Mouse (Mus musculus) CH12.LX (cell line): ENCODE measurements at regions not wholly inside any gene's neighbourhood (a gene's known extent, or its start where the extent isn't known, plus 50 kb on each side); places are given as distances from the start of the nearest gene placed in this dataset.

ENCODE experiments used
- DNase-seq: peaks from one replicate; pipeline ENCODE4 v3.0.0-alpha.2; 2013; ENCODE audit errors: extremely low read depth
- H3K27ac ChIP-seq: 2 replicates; pipeline ENCODE4 v1.5.1; 2012; ENCODE audit warnings: low read depth, mild to moderate bottlenecking, control low read depth, moderate library complexity; ENCODE audit not compliant: insufficient read depth
- H3K27me3 ChIP-seq: replicated peaks from 2 replicates; pipeline ENCODE3; 2012; ENCODE audit warnings: inconsistent platforms
- H3K36me3 ChIP-seq, 2 experiments: replicated peaks in 1 of 2; 2 replicates each; pipeline versions ENCODE3 to v1.6.1; 2012; ENCODE audit warnings: inconsistent platforms in 1 of 2, low read length in 1 of 2, mild to moderate bottlenecking in 1 of 2, mixed read lengths in 1 of 2, moderate library complexity in 1 of 2; ENCODE audit not compliant: control insufficient read depth in 1 of 2, insufficient read depth in 1 of 2
- H3K4me1 ChIP-seq, 2 experiments: 2 replicates each; pipeline ENCODE4 v1.6.1; 2012; ENCODE audit warnings: inconsistent platforms in 1 of 2, moderate library complexity in 1 of 2; ENCODE audit not compliant: insufficient read depth in 2 of 2, control insufficient read depth in 1 of 2
- H3K4me2 ChIP-seq: 2 replicates; pipeline ENCODE4 v1.6.1; 2012; ENCODE audit warnings: low read depth, mild to moderate bottlenecking, control low read depth; ENCODE audit not compliant: poor library complexity, insufficient read depth, severe bottlenecking
- H3K4me3 ChIP-seq, 3 experiments: fragments of 150-350 bp in 1 of 3; sonication (generic) in 1 of 3; replicated peaks in 1 of 3; 2 replicates each; pipeline versions ENCODE3 to v1.5.1; 2011 to 2012; ENCODE audit warnings: low read depth in 2 of 3, low read length in 2 of 3, mild to moderate bottlenecking in 2 of 3, moderate library complexity in 2 of 3, control low read depth in 1 of 3, improper control_type of control experiment in 1 of 3, inconsistent platforms in 1 of 3, mixed read lengths in 1 of 3; ENCODE audit not compliant: poor library complexity in 1 of 3
- H3K79me2 ChIP-seq: replicated peaks from 2 replicates; pipeline ENCODE4 v1.6.1; 2012; ENCODE audit warnings: mild to moderate bottlenecking, moderate library complexity; ENCODE audit not compliant: control insufficient read depth, poor library complexity, insufficient read depth, severe bottlenecking; ENCODE audit errors: extremely low read depth
- H3K9ac ChIP-seq: 2 replicates; pipeline ENCODE4 v1.6.1; 2012; ENCODE audit warnings: low read depth, mild to moderate bottlenecking, control low read depth, moderate library complexity; ENCODE audit not compliant: insufficient read depth
- H3K9me3 ChIP-seq: replicated peaks from 2 replicates; pipeline ENCODE3; 2012; ENCODE audit warnings: low read length, inconsistent platforms, mixed read lengths
- BHLHE40 ChIP-seq: IDR thresholded peaks from 2 replicates; pipeline ENCODE4 v1.6.1; 2011; ENCODE audit warnings: mild to moderate bottlenecking, low read depth, low read length, improper control_type of control experiment
- CHD2 ChIP-seq: IDR thresholded peaks from 2 replicates; pipeline ENCODE4 v1.6.1; 2011; ENCODE audit warnings: low read length, improper control_type of control experiment
- CTCF ChIP-seq, 2 experiments: IDR thresholded peaks in 1 of 2; conservative IDR thresholded peaks in 1 of 2; 2 replicates each; pipeline ENCODE4 v1.5.1; 2011 to 2012; ENCODE audit warnings: low read depth in 2 of 2, low read length in 2 of 2, improper control_type of control experiment in 1 of 2, inconsistent platforms in 1 of 2, mild to moderate bottlenecking in 1 of 2, moderate library complexity in 1 of 2
- E2F4 ChIP-seq: IDR thresholded peaks from 2 replicates; pipeline ENCODE4 v1.6.1; 2011; ENCODE audit warnings: low read depth, low read length, improper control_type of control experiment; ENCODE audit not compliant: insufficient replicate concordance
- ELF1 ChIP-seq: IDR thresholded peaks from 2 replicates; pipeline ENCODE4 v1.6.1; 2014; ENCODE audit warnings: low read depth, mild to moderate bottlenecking, inconsistent platforms, low read length, improper control_type of control experiment
- GABPA ChIP-seq: IDR thresholded peaks from 2 replicates; pipeline ENCODE4 v1.6.1; 2012; ENCODE audit warnings: low read depth, low read length, improper control_type of control experiment, inconsistent platforms; ENCODE audit not compliant: insufficient replicate concordance
- HCFC1 ChIP-seq: IDR thresholded peaks from 2 replicates; pipeline ENCODE4 v1.6.1; 2012; ENCODE audit warnings: low read depth, mild to moderate bottlenecking, inconsistent platforms, low read length, improper control_type of control experiment
- IRF4 ChIP-seq: IDR thresholded peaks from 2 replicates; pipeline ENCODE4 v1.6.1; 2014; ENCODE audit warnings: low read depth, mild to moderate bottlenecking, inconsistent platforms, low read length, improper control_type of control experiment
- JUND ChIP-seq: conservative IDR thresholded peaks from 2 replicates; pipeline ENCODE4 v1.6.1; 2011; ENCODE audit warnings: low read depth, low read length, improper control_type of control experiment
- KAT2A ChIP-seq: IDR thresholded peaks from 2 replicates; pipeline ENCODE4 v1.6.1; 2012; ENCODE audit warnings: low read length, improper control_type of control experiment, inconsistent platforms; ENCODE audit not compliant: insufficient replicate concordance
- MAZ ChIP-seq: IDR thresholded peaks from 2 replicates; pipeline ENCODE4 v1.6.1; 2012; ENCODE audit warnings: low read depth, mild to moderate bottlenecking, inconsistent platforms, low read length, improper control_type of control experiment, moderate library complexity
- MYC ChIP-seq: IDR thresholded peaks from 2 replicates; pipeline ENCODE4 v1.6.1; 2011; ENCODE audit warnings: low read depth, mild to moderate bottlenecking, improper control_type of control experiment, low read length
- NELFE ChIP-seq: IDR thresholded peaks from 2 replicates; pipeline ENCODE4 v1.6.1; 2011; ENCODE audit warnings: low read depth, low read length, improper control_type of control experiment
- SIN3A ChIP-seq: IDR thresholded peaks from 2 replicates; pipeline ENCODE4 v1.6.1; 2012; ENCODE audit warnings: low read length, improper control_type of control experiment, inconsistent platforms
- SMC3 ChIP-seq: IDR thresholded peaks from 2 replicates; pipeline ENCODE4 v1.6.1; 2011; ENCODE audit warnings: low read depth, low read length, improper control_type of control experiment
- TBP ChIP-seq: conservative IDR thresholded peaks from 2 replicates; pipeline ENCODE4 v1.6.1; 2011; ENCODE audit warnings: low read depth, low read length, improper control_type of control experiment
- TCF12 ChIP-seq: IDR thresholded peaks from 2 replicates; pipeline ENCODE4 v1.6.1; 2014; ENCODE audit warnings: low read depth, mild to moderate bottlenecking, inconsistent platforms, low read length, improper control_type of control experiment
- UBTF ChIP-seq: IDR thresholded peaks from 2 replicates; pipeline ENCODE4 v1.6.1; 2012; ENCODE audit warnings: low read depth, mild to moderate bottlenecking, inconsistent platforms, low read length, improper control_type of control experiment, moderate library complexity
- USF1 ChIP-seq: IDR thresholded peaks from 2 replicates; pipeline ENCODE4 v1.6.1; 2014; ENCODE audit warnings: low read depth, mild to moderate bottlenecking, inconsistent platforms, low read length, improper control_type of control experiment
- USF2 ChIP-seq: conservative IDR thresholded peaks from 2 replicates; pipeline ENCODE4 v1.6.1; 2011; ENCODE audit warnings: low read depth, low read length, improper control_type of control experiment
- ZC3H11A ChIP-seq: IDR thresholded peaks from 2 replicates; pipeline ENCODE4 v1.6.1; 2012; ENCODE audit warnings: low read depth, mild to moderate bottlenecking, inconsistent platforms, low read length, improper control_type of control experiment
- ZKSCAN1 ChIP-seq: IDR thresholded peaks from 2 replicates; pipeline ENCODE4 v1.6.1; 2012; ENCODE audit warnings: low read depth, inconsistent platforms, low read length, improper control_type of control experiment, borderline replicate concordance
- ZNF384 ChIP-seq: IDR thresholded peaks from 2 replicates; pipeline ENCODE4 v1.6.1; 2012; ENCODE audit warnings: low read depth, low read length, improper control_type of control experiment, inconsistent platforms
- dilution Hi-C: fragments of 300-500 bp; cut with MboI; formaldehyde crosslinking; loops from 2 replicates; pipeline ENCODE4 v1.14.3; 2020; ENCODE audit warnings: low sequenced_read_pairs; ENCODE audit not compliant: extremely low pct_unique_long_range_greater_than_20kb, extremely low pct_ligation_motif_present
- in situ Hi-C: fragments of 300-500 bp; cut with MboI; formaldehyde crosslinking; loops from 3 replicates; pipeline ENCODE4 v1.14.3; 2019; ENCODE audit warnings: low sequenced_read_pairs, low pct_ligation_motif_present, low pct_unique_long_range_greater_than_20kb, mixed read lengths

DNA sequence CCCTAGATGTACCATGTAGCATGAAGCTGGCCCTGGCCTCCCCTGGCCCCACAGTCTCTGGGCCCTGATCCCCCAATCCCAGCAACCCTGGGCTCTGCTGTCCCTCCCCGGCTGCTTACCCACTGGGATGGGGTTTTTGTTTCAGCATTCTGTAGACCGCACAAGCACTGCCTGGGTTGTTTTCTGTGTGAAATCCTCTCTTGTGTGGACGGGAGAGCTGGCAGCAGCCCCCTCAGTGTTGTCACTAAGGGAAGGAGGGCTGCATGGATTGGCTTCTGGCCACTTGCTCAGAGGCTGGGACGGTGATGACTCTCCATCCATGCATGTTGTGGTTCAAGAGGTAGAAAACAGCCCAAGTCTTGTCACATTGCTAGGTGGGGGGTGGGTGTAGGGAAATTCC lies 67.6 kb downstream of the Pthlh start:
- in situ Hi-C loops = no loop called here
- no peak overlapping the region for H3K27ac ChIP-seq
- H3K4me2 ChIP-seq = no peak overlapping the region
- no peak for TF ChIP-seq CHD2
- no peak for TF ChIP-seq SMC3
- TF ChIP-seq ELF1 = no peak
- no peak for TF ChIP-seq SIN3A
- no peak for TF ChIP-seq TBP
- TF ChIP-seq E2F4 = no peak
- no peak for TF ChIP-seq USF1
- no peak for TF ChIP-seq HCFC1
- no peaks in the 10 kb centered on the region for H3K9me3 ChIP-seq
- H3K27me3 ChIP-seq = no peaks in the 10 kb centered on the region
- dilution Hi-C loops = no loop called here
- H3K4me3 ChIP-seq = no peak overlapping the region
- H3K9ac ChIP-seq = no peak overlapping the region
- H3K36me3 ChIP-seq = no peaks in the 10 kb centered on the region
- no peaks in the 10 kb centered on the region for H3K79me2 ChIP-seq
- DNase-seq = no peak
- peaks cover 0 to 6% of the 10 kb centered on the region in 2 experiments; a peak in 2 of 4 replicates for H3K4me1 ChIP-seq

DNA sequence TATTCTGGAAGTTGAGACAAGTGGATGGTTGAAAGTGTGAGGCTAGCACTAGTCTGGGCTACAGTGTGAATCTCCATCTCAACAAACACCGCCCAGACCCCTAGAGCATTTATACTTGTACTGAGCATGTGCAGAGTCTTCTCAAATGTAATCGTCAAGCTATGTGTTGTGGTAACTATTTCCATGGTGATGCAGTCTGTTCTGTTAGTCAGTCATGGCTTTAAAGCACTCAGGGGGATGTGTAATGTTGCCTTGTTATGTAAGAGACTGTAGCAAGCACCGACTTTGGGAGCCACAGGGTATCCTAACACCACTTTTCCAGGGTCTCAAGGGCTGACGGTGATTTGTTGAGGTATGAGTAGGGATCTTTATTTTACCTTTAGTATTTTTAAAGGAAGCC lies 68.7 kb downstream of the Pthlh start:
- Histone ChIP-seq H3K79me2 (no peaks in the 10 kb centered on the region), H3K4me3 (no peak overlapping the region), H3K4me1 (peaks cover 0 to 3% of the 10 kb centered on the region in 2 experiments; a peak in 2 of 4 replicates), H3K9ac (no peak overlapping the region), H3K4me2 (no peak overlapping the region), H3K27ac (no peak overlapping the region), H3K9me3 (no peaks in the 10 kb centered on the region), H3K27me3 (no peaks in the 10 kb centered on the region), H3K36me3 (no peaks in the 10 kb centered on the region)
- no peak for DNase-seq
- dilution Hi-C loops = no loop called here
- TF ChIP-seq UBTF = no peak
- TF ChIP-seq TCF12 = no peak
- TF ChIP-seq USF2 = no peak
- TF ChIP-seq GABPA = no peak
- TF ChIP-seq MAZ = no peak
- TF ChIP-seq SIN3A = no peak
- no peak for TF ChIP-seq ZC3H11A
- in situ Hi-C loops = no loop called here

DNA sequence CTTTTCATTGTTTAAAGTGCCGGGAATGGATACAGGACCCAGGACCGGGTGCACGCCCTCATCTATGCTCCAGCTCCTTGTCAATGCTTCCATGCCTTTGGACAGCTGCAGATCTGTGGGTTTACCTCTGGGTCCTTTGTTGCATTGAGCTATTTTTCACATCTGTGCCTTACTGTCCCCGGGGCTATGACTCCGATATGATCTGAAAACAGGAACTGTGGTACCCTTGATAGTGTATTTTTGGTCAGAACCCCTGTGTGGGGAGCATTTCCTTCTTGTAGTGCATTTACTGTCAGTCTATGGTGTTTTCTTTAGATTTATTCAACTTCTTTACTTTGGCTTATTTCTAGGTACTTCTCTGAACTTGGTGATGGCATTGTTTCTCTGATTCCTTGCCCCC lies 76.3 kb downstream of the Pthlh start:
- Histone ChIP-seq H3K79me2 (no peaks in the 10 kb centered on the region), H3K27ac (no peak overlapping the region), H3K27me3 (no peaks in the 10 kb centered on the region), H3K4me1 (peaks cover 13 to 14% of the 10 kb centered on the region in 2 experiments; a peak in 3 of 4 replicates)
- no peak for TF ChIP-seq MYC
- no peak for TF ChIP-seq CHD2
- no peak for TF ChIP-seq CTCF (conservative IDR thresholded peaks at IDR 0.05 in 1 of 2, IDR thresholded peaks at IDR 0.05 in 1 of 2; ENCODE audit: low read depth in 2 of 2, low read length in 2 of 2)
- TF ChIP-seq BHLHE40 = no peak
- TF ChIP-seq ZC3H11A = no peak
- TF ChIP-seq KAT2A = no peak
- no peak for TF ChIP-seq ZNF384
- no peak for TF ChIP-seq JUND
- TF ChIP-seq ZKSCAN1 = no peak
- TF ChIP-seq NELFE = no peak
- no peak for TF ChIP-seq MAZ
- TF ChIP-seq SMC3 = no peak
- no peak for TF ChIP-seq IRF4
- TF ChIP-seq, all 38 proteins: peak for 0
- H3K9me3 ChIP-seq = no peaks in the 10 kb centered on the region
- no peaks in the 10 kb centered on the region for H3K36me3 ChIP-seq
- no peak overlapping the region for H3K4me2 ChIP-seq
- no peak overlapping the region for H3K4me3 ChIP-seq
- H3K9ac ChIP-seq = no peak overlapping the region
- in situ Hi-C loops (loop anchor here (5.0 kb wide), 1 partner anchor 40 kb away; no protein-coding TSS in a partner anchor), dilution Hi-C loops (no loop called here)
- no peak for DNase-seq
